Mouse (Mus musculus) lung, embryonic 16.5 days (tissue): ENCODE measurements around the gene Ifnk. TPM values are rescaled to one million over a fixed set of nuclear protein-coding genes. Genes with fewer than 3 reads are reported as not detected.

Experiments
- polyA plus RNA-seq: library from polyadenylated mRNA; unstranded; fragments of >200 nt; fragmentation: Nextera tagmentation; extraction: Ambion mirVana; gene quantifications from 2 replicates; pipeline ENCODE4 v1.2.1, GENCODE M21; 2015

The Ifnk gene
- polyA plus RNA-seq, 1 experiment from 2014 or later: not detected

Other genes starting within 250 kb of the Ifnk start
- 11.5 and 12.1 TPM in 2 replicates for gene Mob3b, start 5.4 kb downstream of the Ifnk start, polyA plus RNA-seq
- gene C9orf72, start 74.1 kb downstream of the Ifnk start, polyA plus RNA-seq: 12.7 and 12.8 TPM in 2 replicates